Mouse (Mus musculus) limb, embryonic 15.5 days (tissue): ENCODE data around the gene Hist1h2ae. TPM values are rescaled to one million over a fixed set of nuclear protein-coding genes. Genes with fewer than 3 reads are reported as not detected.
A peak's percentile ranks its signal among the peaks of the same experiment; 100 is the strongest.

Experiments used
- ATAC-seq: fragments of 200-750 bp; cut with Nextera tagmentation; 2 replicates; pipeline ENCODE4 v1.8.0; 2017; ENCODE audit warnings: low read depth, moderate TSS enrichment; ENCODE audit not compliant: insufficient number of reproducible peaks, low FRiP score, low TSS enrichment
- H3K27ac ChIP-seq: fragments of 300-500 bp; sonication (generic); 2 replicates; pipeline ENCODE4 v1.5.1; 2015; ENCODE audit warnings: moderate library complexity, mild to moderate bottlenecking, inconsistent platforms
- H3K27me3 ChIP-seq: fragments of 300-500 bp; sonication (generic); 2 replicates; pipeline ENCODE4 v1.6.1; 2015; ENCODE audit warnings: inconsistent platforms
- H3K36me3 ChIP-seq: fragments of 300-500 bp; sonication (generic); 2 replicates; pipeline ENCODE4 v1.6.1; 2015; ENCODE audit warnings: inconsistent platforms
- H3K4me1 ChIP-seq: fragments of 300-500 bp; sonication (generic); 2 replicates; pipeline ENCODE4 v1.6.1; 2015; ENCODE audit warnings: inconsistent platforms
- H3K4me2 ChIP-seq: fragments of 300-500 bp; sonication (generic); 2 replicates; pipeline ENCODE4 v1.6.1; 2015; ENCODE audit warnings: mild to moderate bottlenecking, inconsistent platforms
- H3K4me3 ChIP-seq: fragments of 300-500 bp; sonication (generic); 2 replicates; pipeline ENCODE4 v1.5.1; 2015; ENCODE audit warnings: mild to moderate bottlenecking, inconsistent platforms
- H3K9ac ChIP-seq: fragments of 300-500 bp; sonication (generic); 2 replicates; pipeline ENCODE4 v1.6.1; 2015; ENCODE audit warnings: inconsistent platforms
- H3K9me3 ChIP-seq: fragments of 300-500 bp; sonication (generic); 2 replicates; pipeline ENCODE4 v1.6.1; 2016; ENCODE audit warnings: inconsistent platforms
- WGBS: fragments of 180-500 bp; shearing (Covaris S2); methylation state at CpG from one replicate; pipeline ENCODE4 v1.1.7; 2015; 5-methylcytosine and 5-hydroxymethylcytosine counted together
- polyA plus RNA-seq: library from polyadenylated mRNA; unstranded; fragments of >200 nt; fragmentation: Nextera tagmentation; extraction: Ambion mirVana; gene quantifications from 2 replicates; pipeline ENCODE4 v1.2.1, GENCODE M21; 2015

Gene Hist1h2ae
- polyA plus RNA-seq, result 68.7 and 88.5 TPM in 2 replicates

DNA sequence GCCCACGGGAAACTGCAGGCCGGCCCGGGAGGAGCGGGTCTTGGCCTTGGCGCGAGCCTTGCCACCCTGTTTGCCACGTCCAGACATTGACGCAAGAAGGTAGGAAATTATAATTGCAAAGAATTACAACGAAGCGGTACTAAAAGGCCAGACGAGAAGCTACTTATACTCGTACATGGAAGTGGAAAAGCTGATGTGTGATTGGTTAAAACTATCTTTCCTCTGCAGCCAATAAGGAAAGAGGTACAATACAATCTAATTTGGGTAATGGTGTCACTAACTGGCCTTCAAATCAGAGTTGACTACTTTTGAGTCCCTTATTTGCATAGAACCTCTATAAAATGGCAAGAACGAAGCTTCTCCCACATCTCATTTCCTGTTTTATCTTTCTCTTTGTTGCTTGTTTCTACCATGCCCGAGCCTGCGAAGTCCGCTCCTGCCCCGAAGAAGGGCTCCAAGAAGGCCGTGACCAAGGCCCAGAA, at the start of gene Hist1h2ae, which contains the start of gene Hist1h2bg:
TSS of gene Hist1h2ae (minus strand) at position 199 of the 482 bp plus-strand sequence.
TSS of gene Hist1h2bg (plus strand) at position 375 of the 482 bp plus-strand sequence.
- Histone ChIP-seq H3K9ac (peak within 1 kb of the TSS; percentile 40), H3K9me3 (no peaks in the 10 kb centered on the region), H3K4me1 (peaks cover 17% of the 10 kb centered on the region), H3K27ac (peak within 1 kb of the TSS; percentile 94), H3K27me3 (no peaks in the 10 kb centered on the region), H3K4me2 (peak within 1 kb of the TSS; percentile 53), H3K4me3 (peak within 1 kb of the TSS; percentile 43), H3K36me3 (no peaks in the 10 kb centered on the region)
- under 1% methylated on average over 18 of the region's 18 CpGs for WGBS
- peak; percentile 91 for ATAC-seq

DNA sequence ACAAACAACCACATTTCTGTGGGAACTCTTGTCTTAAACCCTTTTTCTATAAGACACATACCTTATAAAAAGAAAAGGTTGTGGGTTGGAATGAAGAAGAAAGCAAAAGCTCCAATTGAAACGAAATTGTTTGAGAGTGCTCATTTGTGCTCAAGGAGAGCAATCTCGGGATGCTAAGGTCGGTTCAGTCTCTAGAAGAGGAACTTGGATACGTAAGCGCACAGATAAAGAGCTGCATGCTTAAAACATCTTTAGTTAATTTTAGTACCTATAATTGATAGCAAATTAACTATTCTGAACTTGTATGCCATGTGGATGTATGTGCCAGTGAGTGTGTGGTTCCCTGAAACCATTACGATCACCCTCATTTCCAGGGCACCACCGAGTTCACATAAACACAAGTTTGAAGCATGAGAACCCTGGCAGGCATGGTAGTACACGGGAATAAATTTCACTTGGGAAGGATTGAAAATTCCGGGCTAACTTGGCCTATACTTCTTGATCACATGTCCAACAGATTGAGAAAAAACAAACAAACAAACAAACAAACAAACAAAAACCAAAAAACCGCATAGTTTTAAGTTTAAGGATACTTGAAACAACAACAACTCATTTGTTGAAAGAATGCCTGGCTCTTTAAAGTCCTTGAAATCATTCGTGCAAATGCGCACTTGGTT, 49.2 kb upstream of the Hist1h2ae start:
- H3K4me3 ChIP-seq, result peak overlapping the region; percentile 59
- no peaks in the 10 kb centered on the region for H3K9me3 ChIP-seq
- H3K27me3 ChIP-seq, result no peaks in the 10 kb centered on the region
- H3K4me2 ChIP-seq, result peak overlapping the region; percentile 86
- WGBS, result 47% methylated on average over 12 of the region's 12 CpGs
- peak overlapping the region; percentile 44 for H3K9ac ChIP-seq
- peaks cover 6% of the 10 kb centered on the region; the same call in 1 of the 2 replicates for H3K4me1 ChIP-seq
- H3K36me3 ChIP-seq, result no peaks in the 10 kb centered on the region
- H3K27ac ChIP-seq, result peak overlapping the region; percentile 98
- no peak for ATAC-seq

DNA sequence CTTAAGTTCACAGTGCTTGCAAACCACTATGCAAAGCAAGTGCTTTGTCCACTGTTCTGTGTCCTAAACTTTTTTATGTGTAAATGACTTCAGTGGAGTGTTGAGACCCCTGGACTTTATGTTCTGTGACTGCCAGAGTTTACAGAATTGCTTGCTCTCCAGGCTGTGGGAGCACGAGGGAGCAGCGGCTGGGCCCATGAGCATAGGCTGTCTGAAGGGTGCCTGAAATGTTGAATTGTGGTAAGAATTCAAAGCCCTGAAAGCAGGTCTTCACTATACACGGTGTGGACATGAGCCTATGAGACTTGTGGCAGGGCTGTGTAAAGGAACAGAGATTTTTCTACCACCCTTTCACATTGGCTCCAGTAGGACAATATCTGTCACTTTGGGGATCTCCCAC, 40.6 kb upstream of the Hist1h2ae start:
- Histone ChIP-seq H3K27ac (no peak overlapping the region), H3K9ac (no peak overlapping the region), H3K36me3 (no peaks in the 10 kb centered on the region), H3K4me1 (no peaks in the 10 kb centered on the region), H3K4me3 (no peak overlapping the region), H3K4me2 (no peak overlapping the region), H3K27me3 (no peaks in the 10 kb centered on the region), H3K9me3 (no peaks in the 10 kb centered on the region)
- no peak for ATAC-seq
- WGBS, result 91% methylated on average over 3 of the region's 3 CpGs

DNA sequence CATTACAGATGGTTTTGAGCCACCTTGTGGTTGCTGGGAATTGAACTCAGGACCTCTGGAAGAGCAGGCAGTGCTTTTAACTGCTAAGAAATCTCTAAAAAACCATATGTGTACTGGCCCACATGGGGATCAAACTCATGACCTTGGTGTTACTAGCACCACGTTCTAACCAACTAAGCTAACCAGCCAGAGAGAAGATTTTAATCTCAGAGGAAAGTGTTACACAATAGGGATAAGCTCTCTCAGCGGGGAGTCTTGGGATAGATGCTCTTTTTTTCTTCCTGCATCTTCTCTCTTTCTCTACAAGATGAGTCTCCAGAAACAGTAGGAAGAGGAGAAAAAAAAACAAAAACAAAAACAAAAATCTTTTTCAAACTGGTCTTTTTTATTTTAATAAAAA, 39.4 kb upstream of the Hist1h2ae start:
- Histone ChIP-seq H3K4me3 (no peak overlapping the region), H3K4me1 (no peaks in the 10 kb centered on the region), H3K9me3 (no peaks in the 10 kb centered on the region), H3K4me2 (no peak overlapping the region), H3K36me3 (no peaks in the 10 kb centered on the region), H3K27me3 (no peaks in the 10 kb centered on the region), H3K9ac (no peak overlapping the region), H3K27ac (no peak overlapping the region)
- WGBS, result 79% methylated on average over 2 of the region's 2 CpGs
- no peak for ATAC-seq

DNA sequence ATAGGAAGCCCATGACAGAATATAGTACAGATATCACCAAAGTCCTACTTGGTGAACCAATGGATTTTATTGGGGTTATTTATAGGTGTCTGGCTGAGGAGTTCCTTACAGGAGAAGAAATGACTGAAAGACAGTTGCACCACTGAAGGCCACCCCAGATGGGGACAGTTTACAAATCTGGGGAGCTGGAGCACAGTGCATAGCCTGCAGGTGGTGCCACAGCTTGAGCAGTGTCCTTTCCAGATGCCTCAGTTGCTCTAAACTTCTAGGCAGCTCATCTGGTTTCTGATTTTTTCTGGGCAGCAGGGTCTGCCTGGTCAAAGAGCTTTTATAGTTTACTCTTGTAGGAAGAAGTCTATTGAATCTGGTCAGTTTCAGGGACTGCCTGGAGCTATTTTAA, 38.8 kb upstream of the Hist1h2ae start:
- no peak overlapping the region for H3K9ac ChIP-seq
- no peaks in the 10 kb centered on the region for H3K9me3 ChIP-seq
- H3K27me3 ChIP-seq, result no peaks in the 10 kb centered on the region
- no peak for ATAC-seq
- H3K27ac ChIP-seq, result no peak overlapping the region
- no peaks in the 10 kb centered on the region for H3K4me1 ChIP-seq
- H3K4me3 ChIP-seq, result no peak overlapping the region
- H3K36me3 ChIP-seq, result no peaks in the 10 kb centered on the region
- H3K4me2 ChIP-seq, result no peak overlapping the region

DNA sequence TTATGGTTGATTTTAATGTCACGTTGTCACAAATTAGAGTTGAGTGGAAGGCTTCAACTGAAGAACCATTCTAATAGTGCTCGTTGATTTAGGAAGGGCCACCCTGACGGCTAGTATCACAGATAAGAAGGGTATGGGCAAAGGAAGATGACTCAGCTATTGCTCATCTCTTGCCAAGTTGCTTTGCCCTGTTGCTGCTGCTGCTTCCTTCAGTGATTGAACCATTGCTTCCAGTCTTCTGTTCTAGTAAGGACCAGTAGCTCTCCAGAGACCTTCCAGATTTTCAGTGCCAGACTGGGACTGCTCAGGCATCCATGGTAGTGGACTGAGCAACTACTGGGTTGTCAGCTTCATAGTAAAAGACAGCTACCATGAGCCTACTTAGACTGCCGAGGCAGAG, 38.2 kb upstream of the Hist1h2ae start:
- ATAC-seq, result no peak
- 87% methylated on average over 4 of the region's 4 CpGs for WGBS

DNA sequence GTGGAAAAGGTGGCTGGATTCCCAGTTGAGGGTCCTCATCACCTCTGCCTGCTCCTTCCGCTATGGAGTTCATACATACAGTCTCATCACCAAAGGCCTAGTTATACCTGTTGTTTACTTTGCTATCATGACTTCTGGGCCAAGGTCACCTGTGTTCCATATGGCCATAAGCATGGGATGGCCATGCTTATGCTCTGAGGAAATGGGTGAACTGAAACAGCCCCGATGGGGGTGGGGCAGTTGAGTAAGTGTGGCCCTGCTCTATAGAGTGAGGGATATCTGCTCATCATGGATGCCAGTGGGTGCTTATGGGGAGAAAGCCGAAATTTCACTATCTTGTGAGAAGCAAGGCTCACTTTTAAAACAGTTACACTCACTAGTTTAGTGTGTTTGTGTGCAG, 34.0 kb upstream of the Hist1h2ae start:
- Histone ChIP-seq H3K9ac (no peak overlapping the region), H3K9me3 (no peaks in the 10 kb centered on the region), H3K4me3 (no peak overlapping the region), H3K4me2 (no peak overlapping the region), H3K4me1 (no peaks in the 10 kb centered on the region), H3K36me3 (no peaks in the 10 kb centered on the region), H3K27ac (no peak overlapping the region), H3K27me3 (no peaks in the 10 kb centered on the region)
- WGBS, result 85% methylated on average over 3 of the region's 3 CpGs
- no peak for ATAC-seq

More for the DNA sequence above, 38.2 kb upstream of the Hist1h2ae start:
- Histone ChIP-seq H3K27me3 (no peaks in the 10 kb centered on the region), H3K4me2 (no peak overlapping the region), H3K9ac (no peak overlapping the region), H3K27ac (no peak overlapping the region), H3K4me3 (no peak overlapping the region), H3K9me3 (no peaks in the 10 kb centered on the region), H3K36me3 (no peaks in the 10 kb centered on the region), H3K4me1 (no peaks in the 10 kb centered on the region)

DNA sequence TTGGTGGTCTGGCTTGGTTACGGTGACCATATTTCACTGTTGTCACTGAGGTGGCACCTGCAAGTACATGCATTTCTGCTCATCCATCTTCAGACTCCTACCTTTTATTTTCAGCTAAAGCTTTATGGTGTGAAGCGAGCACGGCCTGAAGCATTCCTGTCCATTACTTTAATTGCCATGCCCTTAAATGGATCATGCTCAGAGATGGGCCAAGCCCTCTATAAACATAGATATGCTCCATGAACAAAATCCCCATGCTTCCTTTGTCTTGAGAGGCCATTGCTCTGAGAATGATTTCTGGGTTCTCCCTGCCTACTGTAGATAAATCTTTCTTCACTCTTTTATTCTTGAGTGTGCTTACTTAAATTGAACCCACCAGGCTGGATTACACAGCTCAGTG, 33.4 kb upstream of the Hist1h2ae start:
- Histone ChIP-seq H3K9ac (no peak overlapping the region), H3K4me1 (no peaks in the 10 kb centered on the region), H3K4me2 (no peak overlapping the region), H3K27ac (no peak overlapping the region), H3K27me3 (no peaks in the 10 kb centered on the region), H3K9me3 (no peaks in the 10 kb centered on the region), H3K36me3 (no peaks in the 10 kb centered on the region), H3K4me3 (no peak overlapping the region)
- no peak for ATAC-seq
- WGBS, result 75% methylated on average over 3 of the region's 3 CpGs

DNA sequence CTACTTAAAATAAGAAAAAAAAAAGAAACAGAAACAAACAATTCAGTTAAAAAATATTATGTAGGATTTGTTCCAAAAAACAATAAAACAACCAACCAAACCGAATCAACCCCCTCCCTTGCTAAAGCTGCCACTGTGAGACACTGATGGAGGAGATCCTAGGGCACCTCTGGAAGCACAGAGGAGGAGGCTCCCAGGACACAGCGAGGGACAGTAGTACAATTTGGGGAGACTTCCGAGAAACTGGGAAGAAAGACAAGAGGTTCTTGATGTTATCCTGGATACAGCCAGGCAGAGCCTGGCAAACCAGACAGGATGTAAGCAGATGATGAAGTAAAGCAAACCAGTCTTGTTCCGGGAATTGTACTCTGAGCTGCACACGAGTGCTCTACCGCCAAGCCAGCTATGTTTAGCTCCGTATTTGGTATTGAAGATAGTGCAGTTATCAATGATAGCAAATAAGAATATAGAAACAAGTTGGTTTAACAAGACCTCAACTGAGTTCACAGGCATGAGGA, 32.2 kb upstream of the Hist1h2ae start:
- Histone ChIP-seq H3K9me3 (no peaks in the 10 kb centered on the region), H3K27me3 (no peaks in the 10 kb centered on the region), H3K27ac (no peak overlapping the region), H3K36me3 (no peaks in the 10 kb centered on the region), H3K4me3 (no peak overlapping the region), H3K9ac (no peak overlapping the region), H3K4me1 (no peaks in the 10 kb centered on the region), H3K4me2 (no peak overlapping the region)
- no peak for ATAC-seq
- 80% methylated on average over 7 of the region's 7 CpGs for WGBS

DNA sequence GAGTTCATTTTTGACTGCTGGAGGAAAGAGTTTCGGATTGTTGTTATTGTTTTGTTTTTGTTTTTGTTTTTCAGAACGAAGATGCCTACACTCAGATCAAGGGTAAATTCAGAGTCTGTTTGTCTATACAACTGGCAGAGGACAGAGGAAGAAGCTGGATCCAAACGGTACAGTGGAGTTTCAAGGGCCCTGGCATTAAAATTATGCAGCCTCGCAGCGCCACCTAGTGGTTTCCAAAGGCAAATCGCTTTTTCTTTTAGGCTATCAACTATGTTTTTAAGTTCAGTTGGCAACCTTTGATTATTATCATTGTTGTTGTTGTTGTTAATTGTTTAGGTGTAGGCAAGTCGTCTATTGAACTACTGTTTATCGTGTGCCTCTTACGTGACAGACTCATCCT, 26.9 kb upstream of the Hist1h2ae start:
- ATAC-seq, result no peak
- no peak overlapping the region for H3K27ac ChIP-seq
- no peak overlapping the region for H3K4me2 ChIP-seq
- H3K9ac ChIP-seq, result no peak overlapping the region
- 7% methylated on average over 9 of the region's 9 CpGs for WGBS
- H3K4me3 ChIP-seq, result no peak overlapping the region
- no peaks in the 10 kb centered on the region for H3K36me3 ChIP-seq
- 0 out of 2 replicates have a peak, but pooled peaks cover 3% of the 10 kb centered on the region for H3K4me1 ChIP-seq
- H3K27me3 ChIP-seq, result no peaks in the 10 kb centered on the region
- no peaks in the 10 kb centered on the region for H3K9me3 ChIP-seq

DNA sequence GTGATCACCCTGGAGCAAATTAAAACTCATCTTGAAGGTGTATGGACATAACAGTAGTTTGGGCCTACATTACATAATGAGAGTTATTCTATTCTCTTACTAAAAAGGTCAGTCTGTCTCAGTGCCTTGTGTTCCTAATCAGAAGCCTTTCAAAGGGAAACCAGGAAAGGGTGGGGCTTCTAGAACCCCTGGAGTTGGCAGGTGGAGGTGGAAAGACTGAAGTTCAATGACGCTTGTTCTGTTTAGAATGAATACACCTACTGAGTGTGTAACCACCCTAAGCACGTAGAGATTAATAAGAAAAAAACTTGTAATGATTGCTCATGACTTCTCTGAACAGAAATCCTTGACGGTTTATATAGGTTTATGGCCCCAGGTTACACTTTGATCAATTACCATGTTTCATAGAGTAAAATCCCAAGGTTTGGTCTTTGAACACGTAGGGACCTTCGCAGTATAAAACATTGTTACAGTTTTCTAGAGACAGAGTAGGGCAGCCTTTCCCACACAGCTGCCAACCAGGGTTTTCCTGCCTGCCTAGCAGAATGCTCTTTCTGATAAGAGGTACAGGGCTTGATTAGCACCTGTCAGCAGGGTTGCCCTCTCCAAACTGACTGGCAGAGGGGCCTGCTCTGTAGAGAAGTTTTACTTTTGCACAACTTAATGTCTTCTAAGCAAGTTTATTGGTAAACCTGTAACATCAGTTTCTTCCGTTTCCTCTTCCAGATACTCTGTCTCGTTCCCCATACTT, 24.8 kb upstream of the Hist1h2ae start:
- no peak overlapping the region for H3K4me2 ChIP-seq
- H3K27me3 ChIP-seq, result no peaks in the 10 kb centered on the region
- H3K9me3 ChIP-seq, result no peaks in the 10 kb centered on the region
- H3K9ac ChIP-seq, result no peak overlapping the region
- H3K36me3 ChIP-seq, result no peaks in the 10 kb centered on the region
- no peak overlapping the region for H3K27ac ChIP-seq
- H3K4me1 ChIP-seq, result 0 out of 2 replicates have a peak, but pooled peaks cover 4% of the 10 kb centered on the region
- no peak overlapping the region for H3K4me3 ChIP-seq
- no peak for ATAC-seq
- 63% methylated on average over 7 of the region's 7 CpGs for WGBS

DNA sequence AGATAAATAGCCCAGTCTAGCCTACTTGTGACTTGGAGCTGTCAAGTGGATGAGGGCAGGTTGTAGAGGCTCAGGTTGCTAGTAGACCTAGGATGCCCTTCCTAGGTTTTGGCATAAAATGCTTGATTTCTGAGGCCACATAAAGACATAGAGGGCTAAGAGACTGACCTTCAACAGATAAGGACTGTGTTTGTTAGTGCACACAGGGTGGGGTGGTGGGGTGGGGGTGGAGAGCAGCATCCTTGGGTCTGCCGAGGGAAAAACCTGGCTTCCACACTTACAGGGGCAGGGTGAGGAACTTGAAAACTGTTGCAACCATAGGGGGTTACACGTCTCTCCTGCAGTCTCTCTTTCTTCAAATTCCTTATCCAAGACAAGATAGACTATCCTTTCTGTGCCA, 24.2 kb upstream of the Hist1h2ae start:
- H3K27me3 ChIP-seq, result no peaks in the 10 kb centered on the region
- no peak for ATAC-seq
- no peak overlapping the region for H3K4me3 ChIP-seq
- H3K27ac ChIP-seq, result no peak overlapping the region
- WGBS, result 81% methylated on average over 2 of the region's 2 CpGs
- no peak overlapping the region for H3K9ac ChIP-seq
- H3K9me3 ChIP-seq, result no peaks in the 10 kb centered on the region
- H3K4me2 ChIP-seq, result no peak overlapping the region
- no peaks in the 10 kb centered on the region for H3K36me3 ChIP-seq
- 0 out of 2 replicates have a peak, but pooled peaks cover 4% of the 10 kb centered on the region for H3K4me1 ChIP-seq
